Mouse (Mus musculus): ENCODE data around the gene Vma21-ps. TPM values are rescaled to one million over a fixed set of nuclear protein-coding genes. Genes with fewer than 3 reads are reported as not detected.
"Not testable (repeated sequence)": the region's sequence is repeated elsewhere in the genome, so short reads cannot be mapped to it uniquely, and the experiment has no call there.

Gene Vma21-ps
- 0.51 and 0.74 TPM in 2 replicates for polyA plus RNA-seq (2015; fragmentation: Nextera tagmentation; extraction: Ambion mirVana)

- H3K9ac ChIP-seq (ENCODE audit: low read depth, low read length); H3K27me3 ChIP-seq (ENCODE audit: control insufficient read depth, insufficient read depth, low read depth, low read length); H3K27ac ChIP-seq (ENCODE audit: low read length); H3K4me1 ChIP-seq (ENCODE audit: control insufficient read depth, low read depth, low read length); H3K4me2 ChIP-seq (ENCODE audit: low read depth, low read length); H3K4me3 ChIP-seq (ENCODE audit: low read depth, low read length); ATAC-seq (ENCODE audit: low read depth); H3K9me3 ChIP-seq (replicated peaks; ENCODE audit: control insufficient read depth, low read length); H3K36me3 ChIP-seq (ENCODE audit: control insufficient read depth, insufficient read depth): not testable (repeated sequence)
- 87% methylated on average over 10 of the region's 10 CpGs for WGBS (ENCODE audit: insufficient replicate concordance)
Observed at GRCm38 (mm10) chr4:52497144-52497543, at the start of gene Vma21-ps. Gene Vma21-ps (minus strand): TSS chr4:52497244.

GRCm38 (mm10) chr4:52543001-52543400, 46.0 kb upstream of the Vma21-ps start:
- Histone ChIP-seq H3K27ac (ENCODE audit: low read length) (no peak overlapping the region), H3K27me3 (ENCODE audit: control insufficient read depth, insufficient read depth, low read depth, low read length) (no peaks in the 10 kb centered on the region), H3K4me1 (ENCODE audit: control insufficient read depth, low read depth, low read length) (no peaks in the 10 kb centered on the region), H3K36me3 (ENCODE audit: control insufficient read depth, insufficient read depth) (no peaks in the 10 kb centered on the region), H3K4me3 (ENCODE audit: low read depth, low read length) (no peak overlapping the region), H3K9ac (ENCODE audit: low read depth, low read length) (no peak overlapping the region), H3K9me3 (replicated peaks; ENCODE audit: control insufficient read depth, low read length) (no peaks in the 10 kb centered on the region), H3K4me2 (ENCODE audit: low read depth, low read length) (no peak overlapping the region)
- ATAC-seq (ENCODE audit: low read depth), result no peak
- WGBS (ENCODE audit: insufficient replicate concordance), result 63% methylated on average over 3 of the region's 3 CpGs

GRCm38 (mm10) chr4:52530636-52531035, 33.6 kb upstream of the Vma21-ps start:
- H3K4me1 ChIP-seq (ENCODE audit: control insufficient read depth, low read depth, low read length), result no peaks in the 10 kb centered on the region
- H3K4me2 ChIP-seq (ENCODE audit: low read depth, low read length), result no peak overlapping the region
- no peaks in the 10 kb centered on the region for H3K27me3 ChIP-seq (ENCODE audit: control insufficient read depth, insufficient read depth, low read depth, low read length)
- no peak overlapping the region for H3K4me3 ChIP-seq (ENCODE audit: low read depth, low read length)
- no peaks in the 10 kb centered on the region for H3K36me3 ChIP-seq (ENCODE audit: control insufficient read depth, insufficient read depth)
- no peak overlapping the region for H3K27ac ChIP-seq (ENCODE audit: low read length)
- H3K9ac ChIP-seq (ENCODE audit: low read depth, low read length), result no peak overlapping the region
- ATAC-seq (ENCODE audit: low read depth), result no peak
- WGBS (ENCODE audit: insufficient replicate concordance), result 39% methylated on average over 2 of the region's 2 CpGs
- no peaks in the 10 kb centered on the region for H3K9me3 ChIP-seq (replicated peaks; ENCODE audit: control insufficient read depth, low read length)

GRCm38 (mm10) chr4:52526464-52526863, 29.4 kb upstream of the Vma21-ps start:
- Histone ChIP-seq H3K9me3 (replicated peaks; ENCODE audit: control insufficient read depth, low read length) (no peaks in the 10 kb centered on the region), H3K9ac (ENCODE audit: low read depth, low read length) (no peak overlapping the region), H3K4me2 (ENCODE audit: low read depth, low read length) (no peak overlapping the region), H3K27ac (ENCODE audit: low read length) (no peak overlapping the region), H3K4me1 (ENCODE audit: control insufficient read depth, low read depth, low read length) (no peaks in the 10 kb centered on the region), H3K27me3 (ENCODE audit: control insufficient read depth, insufficient read depth, low read depth, low read length) (no peaks in the 10 kb centered on the region), H3K4me3 (ENCODE audit: low read depth, low read length) (no peak overlapping the region), H3K36me3 (ENCODE audit: control insufficient read depth, insufficient read depth) (no peaks in the 10 kb centered on the region)
- ATAC-seq (ENCODE audit: low read depth), result no peak
- WGBS (ENCODE audit: insufficient replicate concordance), result 63% methylated on average over 5 of the region's 5 CpGs

GRCm38 (mm10) chr4:52519301-52519700, 22.3 kb upstream of the Vma21-ps start:
- Histone ChIP-seq H3K9me3 (replicated peaks; ENCODE audit: control insufficient read depth, low read length) (no peaks in the 10 kb centered on the region), H3K36me3 (ENCODE audit: control insufficient read depth, insufficient read depth) (no peaks in the 10 kb centered on the region), H3K4me1 (ENCODE audit: control insufficient read depth, low read depth, low read length) (no peaks in the 10 kb centered on the region), H3K9ac (ENCODE audit: low read depth, low read length) (no peak overlapping the region), H3K4me3 (ENCODE audit: low read depth, low read length) (no peak overlapping the region), H3K27me3 (ENCODE audit: control insufficient read depth, insufficient read depth, low read depth, low read length) (no peaks in the 10 kb centered on the region), H3K4me2 (ENCODE audit: low read depth, low read length) (no peak overlapping the region), H3K27ac (ENCODE audit: low read length) (no peak overlapping the region)
- WGBS (ENCODE audit: insufficient replicate concordance), result 55% methylated on average over 5 of the region's 5 CpGs
- ATAC-seq (ENCODE audit: low read depth), result no peak

- H3K27me3 ChIP-seq (ENCODE audit: control insufficient read depth, insufficient read depth, low read depth, low read length), result no peaks in the 10 kb centered on the region
- no peak for ATAC-seq (ENCODE audit: low read depth)
- H3K27ac ChIP-seq (ENCODE audit: low read length), result no peak overlapping the region
- H3K4me3 ChIP-seq (ENCODE audit: low read depth, low read length), result no peak overlapping the region
- H3K4me1 ChIP-seq (ENCODE audit: control insufficient read depth, low read depth, low read length), result no peaks in the 10 kb centered on the region
- H3K4me2 ChIP-seq (ENCODE audit: low read depth, low read length), result no peak overlapping the region
- H3K9ac ChIP-seq (ENCODE audit: low read depth, low read length), result no peak overlapping the region
- no peaks in the 10 kb centered on the region for H3K9me3 ChIP-seq (replicated peaks; ENCODE audit: control insufficient read depth, low read length)
- H3K36me3 ChIP-seq (ENCODE audit: control insufficient read depth, insufficient read depth), result no peaks in the 10 kb centered on the region
- 23% methylated on average over 4 of the region's 4 CpGs for WGBS (ENCODE audit: insufficient replicate concordance)
Observed at GRCm38 (mm10) chr4:52517580-52517979, 20.5 kb upstream of the Vma21-ps start.

- H3K36me3 ChIP-seq (ENCODE audit: control insufficient read depth, insufficient read depth), result peaks cover 23% of the 10 kb centered on the region
- H3K27ac ChIP-seq (ENCODE audit: low read length), result no peak overlapping the region
- H3K9me3 ChIP-seq (replicated peaks; ENCODE audit: control insufficient read depth, low read length), result no peaks in the 10 kb centered on the region
- WGBS (ENCODE audit: insufficient replicate concordance), result 88% methylated on average over 4 of the region's 4 CpGs
- H3K4me3 ChIP-seq (ENCODE audit: low read depth, low read length), result no peak overlapping the region
- no peaks in the 10 kb centered on the region for H3K4me1 ChIP-seq (ENCODE audit: control insufficient read depth, low read depth, low read length)
- ATAC-seq (ENCODE audit: low read depth), result no peak
- H3K9ac ChIP-seq (ENCODE audit: low read depth, low read length), result no peak overlapping the region
- no peaks in the 10 kb centered on the region for H3K27me3 ChIP-seq (ENCODE audit: control insufficient read depth, insufficient read depth, low read depth, low read length)
- no peak overlapping the region for H3K4me2 ChIP-seq (ENCODE audit: low read depth, low read length)
Observed at GRCm38 (mm10) chr4:52487486-52487885, 9.6 kb downstream of the Vma21-ps start.

GRCm38 (mm10) chr4:52473431-52473830, 23.6 kb downstream of the Vma21-ps start:
- no peaks in the 10 kb centered on the region for H3K4me1 ChIP-seq (ENCODE audit: control insufficient read depth, low read depth, low read length)
- 78% methylated on average over 3 of the region's 3 CpGs for WGBS (ENCODE audit: insufficient replicate concordance)
- H3K4me2 ChIP-seq (ENCODE audit: low read depth, low read length), result no peak overlapping the region
- H3K27ac ChIP-seq (ENCODE audit: low read length), result no peak overlapping the region
- no peaks in the 10 kb centered on the region for H3K27me3 ChIP-seq (ENCODE audit: control insufficient read depth, insufficient read depth, low read depth, low read length)
- ATAC-seq (ENCODE audit: low read depth), result no peak
- no peak overlapping the region for H3K9ac ChIP-seq (ENCODE audit: low read depth, low read length)
- H3K4me3 ChIP-seq (ENCODE audit: low read depth, low read length), result no peak overlapping the region
- H3K36me3 ChIP-seq (ENCODE audit: control insufficient read depth, insufficient read depth), result peaks cover 49% of the 10 kb centered on the region
- no peaks in the 10 kb centered on the region for H3K9me3 ChIP-seq (replicated peaks; ENCODE audit: control insufficient read depth, low read length)

GRCm38 (mm10) chr4:52461321-52461720, 35.7 kb downstream of the Vma21-ps start:
- Histone ChIP-seq H3K27ac (ENCODE audit: low read length) (no peak overlapping the region), H3K36me3 (ENCODE audit: control insufficient read depth, insufficient read depth) (peaks cover 52% of the 10 kb centered on the region), H3K9ac (ENCODE audit: low read depth, low read length) (no peak overlapping the region), H3K9me3 (replicated peaks; ENCODE audit: control insufficient read depth, low read length) (no peaks in the 10 kb centered on the region), H3K4me1 (ENCODE audit: control insufficient read depth, low read depth, low read length) (no peaks in the 10 kb centered on the region), H3K4me2 (ENCODE audit: low read depth, low read length) (no peak overlapping the region), H3K27me3 (ENCODE audit: control insufficient read depth, insufficient read depth, low read depth, low read length) (no peaks in the 10 kb centered on the region), H3K4me3 (ENCODE audit: low read depth, low read length) (no peak overlapping the region)
- 89% methylated on average over 5 of the region's 5 CpGs for WGBS (ENCODE audit: insufficient replicate concordance)
- no peak for ATAC-seq (ENCODE audit: low read depth)
